Mouse (Mus musculus) A20 (cell line): ENCODE results near the gene Gtf3c5.

Experiments
- DNase-seq: peaks from one replicate; pipeline ENCODE4 v3.0.0-alpha.2; 2011; ENCODE audit warnings: low read depth, low spot score

Gtf3c5 gene

GRCm38 (mm10) chr2:28607341-28608165 is 24.0 kb upstream of the Gtf3c5 start:
- DNase-seq = no peak

- DNase-seq = peak; percentile 45
These were observed 23.2 kb upstream of the Gtf3c5 start for GRCm38 (mm10) chr2:28606601-28607340.

- DNase-seq = peak; percentile 87
These were observed 22.4 kb upstream of the Gtf3c5 start for GRCm38 (mm10) chr2:28605789-28606541.

- no peak for DNase-seq
These were observed 20.0 kb upstream of the Gtf3c5 start for GRCm38 (mm10) chr2:28603542-28603941.

- DNase-seq = no peak
These were observed 18.4 kb upstream of the Gtf3c5 start for GRCm38 (mm10) chr2:28601720-28602590.

- DNase-seq = no peak
These were observed 16.0 kb upstream of the Gtf3c5 start for GRCm38 (mm10) chr2:28599569-28599900.

- no peak for DNase-seq
These were observed 15.4 kb upstream of the Gtf3c5 start for GRCm38 (mm10) chr2:28598692-28599568.

- DNase-seq = no peak
These were observed 14.4 kb upstream of the Gtf3c5 start for GRCm38 (mm10) chr2:28597733-28598547.

GRCm38 (mm10) chr2:28596998-28597397 is 13.4 kb upstream of the Gtf3c5 start:
- DNase-seq = peak; percentile 42

GRCm38 (mm10) chr2:28596021-28596420 is 12.5 kb upstream of the Gtf3c5 start:
- no peak for DNase-seq

- peak; percentile 80 for DNase-seq
These were observed 9.3 kb upstream of the Gtf3c5 start for GRCm38 (mm10) chr2:28592809-28593208.

GRCm38 (mm10) chr2:28591479-28591878 is 7.9 kb upstream of the Gtf3c5 start:
- DNase-seq = no peak

- no peak for DNase-seq
These were observed 5.0 kb upstream of the Gtf3c5 start for GRCm38 (mm10) chr2:28588574-28588973.

- no peak for DNase-seq
These were observed 2.2 kb upstream of the Gtf3c5 start for GRCm38 (mm10) chr2:28585730-28586129.

- peak; percentile 85 for DNase-seq
These were observed 1.6 kb upstream of the Gtf3c5 start for GRCm38 (mm10) chr2:28585043-28585571.

- peak; percentile 95 for DNase-seq
These were observed 751 bp downstream of the Gtf3c5 start for GRCm38 (mm10) chr2:28582647-28583353.

GRCm38 (mm10) chr2:28578003-28578402 is 5.5 kb downstream of the Gtf3c5 start:
- peak; percentile 50 for DNase-seq

- no peak for DNase-seq
These were observed 6.7 kb downstream of the Gtf3c5 start for GRCm38 (mm10) chr2:28576815-28577214.
